ENCODE assay signal across 19 mouse cellular contexts in the genomic region with DNA sequence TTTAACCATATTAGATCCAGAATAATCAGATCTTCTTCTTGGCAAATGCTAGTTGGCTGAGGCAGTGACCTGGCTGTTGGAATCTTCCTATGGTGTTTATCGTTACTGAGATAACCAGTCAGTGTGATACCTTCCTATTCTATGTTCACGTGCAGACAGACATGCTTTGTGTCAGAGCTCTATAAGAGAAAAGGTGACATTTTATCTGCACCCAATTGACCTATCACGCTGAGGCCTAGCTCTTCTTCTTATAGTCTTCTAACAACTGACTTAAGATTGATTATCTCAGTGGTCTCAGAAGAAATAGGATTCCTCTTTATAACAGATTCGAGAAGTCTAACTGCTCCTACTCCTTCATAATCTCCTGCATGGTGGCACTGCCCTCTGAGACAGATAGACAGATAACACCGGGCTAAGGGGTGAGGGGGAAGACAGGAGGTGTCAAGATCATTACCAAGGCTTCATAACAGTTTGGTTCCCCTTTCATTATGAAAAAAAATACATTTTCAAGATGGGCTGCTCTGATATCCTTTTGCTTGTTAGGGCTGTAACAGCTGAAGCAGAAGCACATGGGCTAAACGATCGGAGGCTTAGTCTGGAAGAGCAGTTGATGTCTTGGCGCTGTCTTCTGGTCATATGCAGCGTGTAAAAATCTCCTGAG.
DNase-seq lines count a peak whose midpoint lies in the region; ATAC-seq and TF ChIP-seq lines count a peak whose summit lies in the region.
"Had no signal": no experiment of that assay in that cellular context is flagged by ENCODE, and none has a peak within 500 bp of the region (broad histone marks: within the 10 kb centered on the region; RNA-seq: fewer than 3 reads in every experiment).

No protein-coding gene starts in this region.

- no peak overlapping the region for H3K9ac ChIP-seq in liver, embryonic 16.5 days (ENCODE audit: low read depth, low read length)
- H3K9ac ChIP-seq: forebrain, embryonic 15.5 days; hindbrain, embryonic 14.5 days; limb, embryonic 15.5 days; stomach, embryonic 15.5 days had no signal

- H3K27me3 ChIP-seq in spleen, adult 2 months (ENCODE audit: control insufficient read depth, insufficient read depth, low read length) = no peaks in the 10 kb centered on the region
- H3K27me3 ChIP-seq in liver, embryonic 16.5 days (ENCODE audit: control insufficient read depth, insufficient read depth, low read depth, low read length) = no peaks in the 10 kb centered on the region
- no peaks in the 10 kb centered on the region for H3K27me3 ChIP-seq in midbrain, embryonic 10.5 days (ENCODE audit: low read depth, poor library complexity, severe bottlenecking)
- H3K27me3 ChIP-seq: limb, embryonic 15.5 days; stomach, embryonic 15.5 days had no signal

- peaks cover under 1% of the 10 kb centered on the region; the same call in 1 of the 2 replicates for H3K4me1 ChIP-seq in spleen, adult 2 months (ENCODE audit: control insufficient read depth, insufficient read depth, insufficient read length)
- H3K4me1 ChIP-seq in liver, embryonic 16.5 days (ENCODE audit: control insufficient read depth, low read depth, low read length) = peaks cover 4% of the 10 kb centered on the region; the same call in 1 of the 2 replicates
- peaks cover 9% of the 10 kb centered on the region for H3K4me1 ChIP-seq in midbrain, embryonic 10.5 days
- H3K4me1 ChIP-seq: stomach, embryonic 15.5 days had no signal

- no peaks in the 10 kb centered on the region for H3K9me3 ChIP-seq in liver, embryonic 16.5 days (replicated peaks; ENCODE audit: control insufficient read depth, low read length)
- H3K9me3 ChIP-seq in midbrain, embryonic 10.5 days (replicated peaks) = no peaks in the 10 kb centered on the region
- H3K9me3 ChIP-seq: forebrain, embryonic 15.5 days; limb, embryonic 15.5 days; stomach, embryonic 15.5 days had no signal

- peak overlapping the region; percentile 63 for H3K27ac ChIP-seq in spleen, adult 2 months (ENCODE audit: insufficient read depth, low read length)
- H3K27ac ChIP-seq in liver, embryonic 16.5 days (ENCODE audit: low read length) = peak overlapping the region; percentile 41
- H3K27ac ChIP-seq in midbrain, embryonic 10.5 days (replicated peaks) = no peak overlapping the region
- H3K27ac ChIP-seq: forebrain, embryonic 15.5 days; hindbrain, embryonic 14.5 days; limb, embryonic 15.5 days; stomach, embryonic 15.5 days had no signal

- TF ChIP-seq POLR2A in spleen, adult 2 months (IDR thresholded peaks at IDR 0.05; ENCODE audit: low read depth, low read length) = no peak; the same call in 1 of the 2 replicates

- peak overlapping the region; percentile 30 for H3K4me3 ChIP-seq in spleen, adult 2 months (ENCODE audit: extremely low read depth, insufficient read depth, insufficient read length)
- H3K4me3 ChIP-seq in liver, embryonic 16.5 days (ENCODE audit: low read depth, low read length) = no peak overlapping the region
- H3K4me3 ChIP-seq in midbrain, embryonic 10.5 days = no peak overlapping the region
- H3K4me3 ChIP-seq: forebrain, embryonic 15.5 days; limb, embryonic 15.5 days; stomach, embryonic 15.5 days had no signal

- H3K36me3 ChIP-seq in spleen, adult 2 months (ENCODE audit: control insufficient read depth, insufficient read depth, low read length) = no peaks in the 10 kb centered on the region
- H3K36me3 ChIP-seq in liver, embryonic 16.5 days (ENCODE audit: control insufficient read depth, insufficient read depth) = no peaks in the 10 kb centered on the region
- no peaks in the 10 kb centered on the region for H3K36me3 ChIP-seq in midbrain, embryonic 10.5 days
- H3K36me3 ChIP-seq: forebrain, embryonic 15.5 days; limb, embryonic 15.5 days; stomach, embryonic 15.5 days had no signal

- DNase-seq in spleen, adult 2 months (ENCODE audit: low read depth in 1 of 2, low spot score in 2 of 2) = no peak
- DNase-seq in spleen, postnatal 10 days (ENCODE audit: low spot score in 2 of 2) = no peak
- no peak for DNase-seq in MN1 (ENCODE audit: low spot score)
- no peak for DNase-seq in layer of hippocampus, postnatal 25 days (ENCODE audit: extremely low spot score in 1 of 2, low spot score in 1 of 2)
- no peak for DNase-seq in midbrain, embryonic 10.5 days (ENCODE audit: low spot score)
- DNase-seq in layer of hippocampus, adult 8-10 months (ENCODE audit: low spot score in 2 of 2) = no peak
- DNase-seq: cerebellum, adult 8-10 months; heart, adult 18-20 months; kidney, adult 11 months; kidney, postnatal 25 days; lung, postnatal 4 days; thymus, postnatal 36 days had no signal

- TF ChIP-seq CTCF in spleen, adult 2 months (IDR thresholded peaks at IDR 0.05; ENCODE audit: extremely low read depth, insufficient read depth, insufficient read length, insufficient replicate concordance) = no peak

- ATAC-seq in hematopoietic stem cell, adult 5-6 weeks (replicated peaks in 1 of 2; ENCODE audit: insufficient read depth in 1 of 2, low FRiP score in 2 of 2, low TSS enrichment in 1 of 2, low read depth in 1 of 2, poor library complexity in 2 of 2, severe bottlenecking in 2 of 2) = peak; percentile 24 to 29; a peak in 2 of 4 replicates
- ATAC-seq in liver, embryonic 16.5 days (ENCODE audit: low read depth) = peak; percentile 58
- ATAC-seq: forebrain, embryonic 15.5 days; Patski had no signal

- WGBS in spleen, adult 2 months = 36% methylated on average over 9 of the region's 9 CpGs
- WGBS in liver, embryonic 16.5 days (ENCODE audit: insufficient replicate concordance) = 16% methylated on average over 9 of the region's 9 CpGs
- WGBS in midbrain, embryonic 10.5 days = 90% methylated on average over 9 of the region's 9 CpGs

- peak overlapping the region; percentile 31 for H3K4me2 ChIP-seq in liver, embryonic 16.5 days (ENCODE audit: low read depth, low read length)
- H3K4me2 ChIP-seq: forebrain, embryonic 15.5 days; hindbrain, embryonic 14.5 days; limb, embryonic 15.5 days; stomach, embryonic 15.5 days had no signal
